Mouse (Mus musculus): ENCODE data around the gene 1700017B05Rik.
"Not testable (repeated sequence)": the region's sequence is repeated elsewhere in the genome, so short reads cannot be mapped to it uniquely, and the experiment has no call there.

Gene 1700017B05Rik

GRCm38 (mm10) chr9:57248030-57248942 lies 14.1 kb downstream of the 1700017B05Rik start:
- no peak for DNase-seq (ENCODE audit: low read depth, low spot score)

- no peak for DNase-seq (ENCODE audit: low read depth, low spot score)
Measured at GRCm38 (mm10) chr9:57247201-57247671, 15.2 kb downstream of the 1700017B05Rik start.

- no peak for DNase-seq (ENCODE audit: low read depth, low spot score)
Measured at GRCm38 (mm10) chr9:57246482-57246881, 15.9 kb downstream of the 1700017B05Rik start.

GRCm38 (mm10) chr9:57244106-57244685 lies 18.2 kb downstream of the 1700017B05Rik start:
- no peak for DNase-seq (ENCODE audit: low read depth, low spot score)

GRCm38 (mm10) chr9:57242916-57243315 lies 19.5 kb downstream of the 1700017B05Rik start:
- no peak for DNase-seq (ENCODE audit: low read depth, low spot score)

- no peak for DNase-seq (ENCODE audit: low read depth, low spot score)
Measured at GRCm38 (mm10) chr9:57241111-57241510, 21.3 kb downstream of the 1700017B05Rik start.

- DNase-seq (ENCODE audit: low read depth, low spot score): no peak
Measured at GRCm38 (mm10) chr9:57238220-57238619, 24.2 kb downstream of the 1700017B05Rik start.

- DNase-seq (ENCODE audit: low read depth, low spot score): no peak
Measured at GRCm38 (mm10) chr9:57237705-57238104, 24.7 kb downstream of the 1700017B05Rik start.

- no peak for DNase-seq (ENCODE audit: low read depth, low spot score)
Measured at GRCm38 (mm10) chr9:57236256-57236655, 26.2 kb downstream of the 1700017B05Rik start, which contains the start of gene Trcg1. Gene Trcg1 (plus strand): TSS chr9:57236556.

GRCm38 (mm10) chr9:57233767-57234166 lies 28.6 kb downstream of the 1700017B05Rik start:
- no peak for DNase-seq (ENCODE audit: low read depth, low spot score)

GRCm38 (mm10) chr9:57233142-57233541 lies 29.3 kb downstream of the 1700017B05Rik start:
- DNase-seq (ENCODE audit: low read depth, low spot score): no peak

- DNase-seq (ENCODE audit: low read depth, low spot score): no peak
Measured at GRCm38 (mm10) chr9:57232341-57232940, 30.0 kb downstream of the 1700017B05Rik start.

- DNase-seq (ENCODE audit: low read depth, low spot score): no peak
Measured at GRCm38 (mm10) chr9:57231536-57232255, 30.7 kb downstream of the 1700017B05Rik start.

- DNase-seq (ENCODE audit: low read depth, low spot score): no peak
Measured at GRCm38 (mm10) chr9:57230146-57230783, 32.1 kb downstream of the 1700017B05Rik start.

- DNase-seq (ENCODE audit: low read depth, low spot score): no peak
Measured at GRCm38 (mm10) chr9:57229726-57230125, 32.7 kb downstream of the 1700017B05Rik start.

GRCm38 (mm10) chr9:57228186-57228585 lies 34.2 kb downstream of the 1700017B05Rik start:
- DNase-seq (ENCODE audit: low read depth, low spot score): no peak

GRCm38 (mm10) chr9:57227203-57227602 lies 35.2 kb downstream of the 1700017B05Rik start:
- no peak for DNase-seq (ENCODE audit: low read depth, low spot score)

- not testable (repeated sequence) for DNase-seq (ENCODE audit: low read depth, low spot score)
Measured at GRCm38 (mm10) chr9:57226628-57227122, 35.7 kb downstream of the 1700017B05Rik start.

- no peak for DNase-seq (ENCODE audit: low read depth, low spot score)
Measured at GRCm38 (mm10) chr9:57225780-57226627, 36.4 kb downstream of the 1700017B05Rik start.

GRCm38 (mm10) chr9:57223341-57223740 lies 39.1 kb downstream of the 1700017B05Rik start:
- DNase-seq (ENCODE audit: low read depth, low spot score): no peak

Measured in embryo, embryonic 11.5 days (tissue).